Mouse (Mus musculus) cerebellum, adult 18-20 months (tissue): ENCODE results near the gene Hspb6.

Source experiments
- DNase-seq, 2 experiments: peaks; one replicate each; pipeline ENCODE4 v3.0.0; 2021

The Hspb6 gene

DNA sequence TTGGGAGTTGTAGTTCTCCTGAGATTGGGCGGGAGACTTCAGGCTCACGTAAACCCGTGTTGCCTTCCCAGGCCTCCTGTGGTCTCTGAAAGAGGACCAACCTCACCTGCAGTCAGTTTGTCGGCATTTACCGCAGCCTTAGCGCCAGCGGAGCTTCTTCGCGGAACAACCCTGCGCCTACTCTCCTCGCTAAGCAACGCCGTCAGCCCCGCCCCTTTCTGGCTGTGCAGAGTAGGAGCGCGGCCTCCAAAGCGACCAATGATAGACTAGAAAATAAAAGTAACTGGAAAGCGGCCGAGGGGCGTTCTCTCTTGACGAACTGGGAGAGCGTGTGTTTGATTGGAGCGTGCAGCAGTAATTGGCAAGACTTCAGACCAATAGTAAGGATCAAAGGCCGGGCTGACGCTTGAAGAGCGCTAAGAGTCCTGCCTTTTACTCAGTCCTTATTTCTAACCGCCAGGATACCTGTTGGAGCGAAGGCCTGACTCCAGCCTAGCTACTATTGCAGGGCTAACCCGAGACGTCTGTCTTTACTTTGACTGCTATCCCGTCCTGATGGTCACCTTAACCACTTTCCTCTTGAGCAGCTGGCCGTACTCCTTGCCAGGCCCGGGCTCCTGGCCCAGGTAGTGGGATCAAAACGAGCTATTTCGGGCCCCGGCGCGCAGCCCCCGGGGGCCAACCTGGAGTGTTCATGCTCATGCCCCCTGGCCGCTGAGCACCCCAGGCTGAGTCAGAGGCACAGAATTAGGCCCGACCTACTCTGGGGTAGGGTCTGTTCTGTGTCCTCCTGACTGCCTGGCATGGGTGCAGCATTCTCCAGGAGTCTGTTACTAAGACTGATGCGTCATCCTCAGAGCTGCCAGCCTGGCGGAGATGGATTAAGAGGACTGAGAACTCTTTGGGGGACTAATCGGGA lies at the start of gene Hspb6, which contains the start of gene Proser3:
Hspb6 (plus strand) TSS at position 77 of the 919 bp plus-strand sequence.
Proser3 (minus strand) TSS at position 198 of the 919 bp plus-strand sequence.
- DNase-seq: peak; percentile 95 to 98

- no peak for DNase-seq
Observed at GRCm38 (mm10) chr7:30508061-30508460, 43.9 kb upstream of the Hspb6 start.

- no peak for DNase-seq
Observed at GRCm38 (mm10) chr7:30515003-30515760, 36.8 kb upstream of the Hspb6 start.

DNA sequence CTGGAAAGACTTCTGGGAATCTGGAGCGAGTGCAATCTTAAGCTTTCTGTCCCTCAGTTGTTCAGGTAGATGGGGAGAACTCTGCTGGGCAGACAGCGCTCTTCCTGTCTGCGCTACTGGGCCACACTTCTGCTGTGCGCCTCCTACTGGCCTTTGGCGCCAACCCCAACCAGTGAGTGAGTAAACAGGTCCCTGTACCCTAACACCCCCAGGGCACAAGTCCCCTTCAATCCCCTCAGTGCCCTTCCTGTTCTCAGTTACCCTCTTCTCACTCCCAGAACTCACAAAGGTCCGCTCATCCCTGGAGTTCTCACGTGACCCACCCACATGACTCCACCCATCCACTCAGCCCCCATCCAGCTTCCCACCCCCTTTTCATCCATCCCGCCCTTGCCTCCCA lies 33.7 kb upstream of the Hspb6 start:
- no peak for DNase-seq

DNA sequence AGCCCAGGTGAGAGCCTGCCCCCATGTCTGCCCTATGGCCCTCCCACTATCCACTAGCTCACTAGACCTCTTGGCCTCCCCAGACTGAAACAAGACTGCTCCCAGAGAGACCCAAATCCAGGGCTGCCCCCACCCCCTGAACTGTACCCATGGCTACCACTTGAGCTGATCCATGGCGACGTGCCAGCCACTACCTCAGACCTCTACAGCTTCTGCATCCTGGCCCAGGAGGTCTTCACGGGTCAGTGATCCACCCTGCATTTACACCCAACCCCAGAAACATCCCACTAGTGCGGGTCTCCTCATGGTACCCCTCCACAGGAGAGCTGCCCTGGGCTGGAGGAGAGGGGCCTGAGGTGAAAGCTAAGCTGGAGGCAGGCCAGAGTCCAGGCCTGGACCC lies 31.6 kb upstream of the Hspb6 start:
- peak in 1 of 2 experiments; percentile 31 for DNase-seq

GRCm38 (mm10) chr7:30520856-30521255 lies 31.1 kb upstream of the Hspb6 start:
- peak; percentile 60 to 63 for DNase-seq

GRCm38 (mm10) chr7:30522871-30523270 lies 29.1 kb upstream of the Hspb6 start:
- DNase-seq: no peak

GRCm38 (mm10) chr7:30524487-30524886 lies 27.5 kb upstream of the Hspb6 start:
- no peak for DNase-seq

- DNase-seq: no peak
Observed at GRCm38 (mm10) chr7:30525954-30526353, 26.0 kb upstream of the Hspb6 start.

DNA sequence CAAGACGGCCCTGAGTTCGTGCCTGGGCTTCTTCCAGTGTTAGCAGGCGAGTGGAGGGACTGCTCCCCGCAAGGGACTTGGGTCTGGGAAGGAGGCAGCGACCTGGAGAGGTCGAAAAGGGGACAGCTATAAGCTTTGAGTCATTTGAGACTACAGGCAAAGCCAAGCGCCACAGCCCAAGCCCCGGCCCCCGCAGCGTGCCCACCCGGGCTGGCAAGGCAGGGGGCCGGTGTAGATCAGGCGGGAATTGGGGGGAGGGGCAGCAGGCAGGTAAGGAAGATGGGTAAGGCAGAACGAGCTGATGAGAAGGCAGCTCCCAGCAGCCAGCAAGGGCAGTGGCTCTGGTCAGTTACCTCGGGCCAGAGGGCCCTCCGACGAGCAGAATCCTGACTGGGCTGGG lies 25.6 kb upstream of the Hspb6 start:
- no peak for DNase-seq

DNA sequence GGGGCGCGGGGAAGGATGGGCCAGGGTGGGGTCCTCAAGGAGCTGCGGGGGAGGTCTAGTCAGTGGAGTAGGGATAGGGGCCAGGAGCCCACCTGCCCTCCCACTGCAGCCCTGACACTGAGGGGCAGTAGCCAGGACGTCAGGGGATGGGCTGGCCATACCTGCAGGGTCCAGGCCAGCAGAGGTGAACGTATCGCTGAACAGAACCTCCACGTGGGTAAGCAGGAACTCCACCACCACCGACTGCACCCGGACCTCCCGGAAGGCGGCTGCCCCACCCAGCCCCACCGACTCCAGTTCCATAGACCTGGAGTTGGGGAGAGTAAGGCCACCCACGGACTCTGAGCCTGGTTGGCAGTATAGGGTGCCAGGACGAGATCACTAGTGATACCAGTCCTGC lies 25.0 kb upstream of the Hspb6 start:
- no peak for DNase-seq

DNA sequence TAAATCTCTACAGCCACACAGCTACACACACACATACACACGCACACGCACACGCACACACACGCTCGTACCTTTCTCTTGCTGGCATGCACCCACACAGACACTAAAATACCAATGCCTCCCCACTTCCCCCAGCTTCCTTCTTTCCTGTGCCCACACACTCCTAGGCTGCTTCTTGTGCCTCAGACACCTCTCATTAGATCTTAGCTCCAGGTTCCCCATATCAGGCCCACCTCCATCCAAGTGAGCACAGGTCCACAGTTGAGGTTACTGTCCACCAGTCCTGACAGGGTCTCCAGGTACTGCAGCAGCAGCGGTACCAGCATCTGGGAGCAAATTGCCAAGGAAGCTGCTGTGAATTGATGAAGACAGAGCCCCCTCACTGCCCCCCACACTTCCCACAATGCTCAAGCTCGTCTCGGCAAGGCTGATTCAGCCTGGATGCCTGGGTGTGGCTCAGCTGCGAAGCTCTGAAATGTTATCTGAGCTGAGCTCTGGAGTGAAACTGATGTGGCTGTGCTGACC lies 20.6 kb upstream of the Hspb6 start:
- no peak for DNase-seq

GRCm38 (mm10) chr7:30532931-30533330 lies 19.0 kb upstream of the Hspb6 start:
- DNase-seq: no peak

GRCm38 (mm10) chr7:30533941-30534632 lies 17.9 kb upstream of the Hspb6 start:
- peak in 1 of 2 experiments; percentile 36 for DNase-seq

GRCm38 (mm10) chr7:30534633-30535577 lies 17.1 kb upstream of the Hspb6 start, which contains the start of gene Arhgap33:
Gene Arhgap33, minus strand, starts transcription at chr7:30535060.
- DNase-seq: peak; percentile 96 to 97

DNA sequence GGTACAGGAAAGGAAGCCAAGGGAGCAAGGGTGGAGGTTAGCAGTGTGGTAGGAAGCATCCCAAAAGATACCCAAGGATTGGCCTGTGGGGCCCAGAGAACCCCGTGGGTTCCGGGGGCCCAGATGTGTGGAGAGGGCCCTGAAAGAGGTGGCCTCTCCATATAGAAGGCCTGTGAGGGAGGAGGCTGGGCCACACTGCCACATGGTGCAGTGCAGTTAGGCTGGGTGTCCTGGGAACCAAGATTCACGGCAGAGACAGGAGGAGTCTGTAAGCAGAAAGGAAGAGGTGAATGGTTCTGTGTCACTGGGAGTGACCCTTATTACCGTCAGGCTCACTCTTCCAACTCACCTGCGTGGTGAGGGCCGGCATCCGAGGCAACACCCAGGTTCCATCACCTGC lies 11.4 kb upstream of the Hspb6 start:
- DNase-seq: no peak

DNA sequence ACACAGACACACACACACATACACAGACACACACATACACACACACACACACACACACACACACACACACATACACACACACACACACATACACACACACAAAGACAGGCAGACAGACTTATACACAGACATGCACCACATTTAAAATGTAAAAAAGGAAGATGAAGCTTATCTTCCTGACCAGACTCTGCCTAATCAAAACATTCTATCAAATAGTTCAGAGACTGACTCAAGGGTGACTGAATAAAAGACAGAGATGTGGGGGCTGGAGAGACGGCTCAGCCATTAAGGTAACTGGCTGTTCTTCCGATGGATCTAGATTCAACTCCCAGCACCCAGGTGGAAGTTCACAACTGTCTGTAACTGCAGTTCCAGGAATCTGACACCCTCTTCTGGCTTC lies 7.7 kb upstream of the Hspb6 start:
- no peak for DNase-seq

- DNase-seq: no peak
Observed at GRCm38 (mm10) chr7:30549880-30550279, 2.1 kb upstream of the Hspb6 start.

GRCm38 (mm10) chr7:30550603-30551002 lies 1.4 kb upstream of the Hspb6 start:
- no peak for DNase-seq

- DNase-seq: no peak
Observed at GRCm38 (mm10) chr7:30551445-30552101, 405 bp upstream of the Hspb6 start.

- DNase-seq: peak; percentile 61 to 71
Observed at GRCm38 (mm10) chr7:30553021-30553589, 1.1 kb downstream of the Hspb6 start.
